Comparison of ENCODE assay signal across 24 mouse cellular contexts in the genomic region with DNA sequence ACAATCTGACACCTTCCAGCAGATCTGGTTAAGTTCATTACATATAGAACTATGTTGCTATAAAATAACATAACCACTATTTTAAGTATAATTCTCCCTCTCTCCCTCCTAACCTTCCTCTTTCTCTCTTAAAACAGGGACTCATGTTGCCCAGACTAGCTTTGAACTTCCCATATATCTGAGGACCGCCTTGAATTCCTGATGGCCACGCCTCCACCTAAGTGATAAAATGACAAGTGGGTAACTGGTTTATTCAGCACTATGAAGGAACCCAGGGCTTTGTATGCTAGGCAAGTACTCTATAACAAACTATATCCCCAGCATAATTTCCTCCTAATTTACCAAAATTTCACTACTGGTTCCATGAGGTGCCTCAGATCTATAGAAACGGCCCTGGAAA.
DNase-seq lines count a peak whose midpoint lies in the region; ATAC-seq and TF ChIP-seq lines count a peak whose summit lies in the region.
"Had no signal": no experiment of that assay in that cellular context is flagged by ENCODE, and none has a peak within 500 bp of the region (broad histone marks: within the 10 kb centered on the region; RNA-seq: fewer than 3 reads in every experiment).

No protein-coding gene starts in this region.

- H3K27me3 ChIP-seq in intestine, embryonic 15.5 days (replicated peaks), result no peaks in the 10 kb centered on the region
- H3K27me3 ChIP-seq in intestine, postnatal 0 days (replicated peaks; ENCODE audit: control insufficient read depth, insufficient read depth, low read length), result no peaks in the 10 kb centered on the region
- H3K27me3 ChIP-seq in MEL (ENCODE audit: control insufficient read depth in 1 of 2, insufficient read depth in 2 of 2, low read length in 2 of 2), result no peaks in the 10 kb centered on the region
- H3K27me3 ChIP-seq: CH12.LX, Patski had no signal

- no peak overlapping the region for H3K4me3 ChIP-seq in gastrocnemius, adult 2 months
- no peak overlapping the region for H3K4me3 ChIP-seq in intestine, embryonic 15.5 days (replicated peaks)
- no peak overlapping the region for H3K4me3 ChIP-seq in intestine, postnatal 0 days (ENCODE audit: low read depth, low read length)
- no peak overlapping the region for H3K4me3 ChIP-seq in MEL (ENCODE audit: control insufficient read depth in 1 of 2, insufficient read depth in 1 of 2, low read depth in 2 of 2, low read length in 2 of 2)

- TF ChIP-seq RAD21 in MEL (IDR thresholded peaks at IDR 0.05; ENCODE audit: low read depth, low read length), result no peak

- H3K4me2 ChIP-seq in intestine, embryonic 15.5 days (replicated peaks), result no peak overlapping the region
- no peak overlapping the region for H3K4me2 ChIP-seq in intestine, postnatal 0 days (replicated peaks; ENCODE audit: low read depth)

- H3K9me3 ChIP-seq in intestine, embryonic 15.5 days, result no peaks in the 10 kb centered on the region
- H3K9me3 ChIP-seq in intestine, postnatal 0 days (ENCODE audit: control insufficient read depth), result no peaks in the 10 kb centered on the region
- no peaks in the 10 kb centered on the region for H3K9me3 ChIP-seq in MEL (replicated peaks; ENCODE audit: insufficient read depth, low read length)
- H3K9me3 ChIP-seq: G1E had no signal

- TF ChIP-seq POLR2A in MEL (IDR thresholded peaks at IDR 0.05; ENCODE audit: control insufficient read depth in 1 of 2, insufficient read depth in 1 of 2, low read depth in 1 of 2, low read length in 2 of 2, poor library complexity in 1 of 2), result no peak

- WGBS in intestine, embryonic 15.5 days, result 83% methylated on average over 3 of the region's 3 CpGs
- 65% methylated on average over 3 of the region's 3 CpGs for WGBS in intestine, postnatal 0 days

- H3K27ac ChIP-seq in gastrocnemius, adult 2 months, result peak overlapping the region; percentile 81
- no peak overlapping the region for H3K27ac ChIP-seq in intestine, embryonic 15.5 days
- no peak overlapping the region for H3K27ac ChIP-seq in intestine, postnatal 0 days (ENCODE audit: low read depth, low read length)
- H3K27ac ChIP-seq in MEL (ENCODE audit: control insufficient read depth, low read depth, low read length), result no peak overlapping the region

- peak; percentile 58; the same call in 1 of the 2 replicates for ATAC-seq in intestine, embryonic 15.5 days
- no peak for ATAC-seq in intestine, postnatal 0 days
- ATAC-seq: activated CD4-positive, CD25-positive, alpha-beta regulatory T cell, adult 4 months; CD4-positive, CD25-positive, alpha-beta regulatory T cell, adult 4 months; Patski had no signal

- H3K79me2 ChIP-seq in MEL (ENCODE audit: control insufficient read depth, insufficient read depth, low read length, poor library complexity), result no peaks in the 10 kb centered on the region

- no peak for DNase-seq in gastrocnemius, adult 2 months
- no peak for DNase-seq in gastrocnemius, adult 18-20 months (ENCODE audit: low spot score)
- DNase-seq in MEL (ENCODE audit: low read depth, low spot score) (peak; percentile 55), MEL-GATA-1-ER (ENCODE audit: extremely low read depth, low read depth) (peak; percentile 13)
- no peak for DNase-seq in ovary, postnatal 14 days (ENCODE audit: low spot score)
- DNase-seq in lung, postnatal 10 days, result no peak
- DNase-seq: adrenal gland, adult 2 months; adrenal gland, adult 8-10 months; adrenal gland, postnatal 10 days; adrenal gland, postnatal 14 days; adrenal gland, postnatal 25 days; adrenal gland, postnatal 36 days; B cell, adult 2 months; cerebellum, adult 11 months; cerebellum, adult 11-12 months; cerebellum, adult 18-20 months; cerebellum, adult 2 months had no signal

- TF ChIP-seq CTCF in gastrocnemius, adult 2 months (IDR thresholded peaks at IDR 0.05), result no peak
- no peak for TF ChIP-seq CTCF in intestine, postnatal 0 days (IDR thresholded peaks at IDR 0.05; ENCODE audit: low read depth)
- TF ChIP-seq CTCF in MEL (IDR thresholded peaks at IDR 0.05 in 2 of 3, conservative IDR thresholded peaks at IDR 0.05 in 1 of 3; ENCODE audit: control insufficient read depth in 1 of 3, insufficient read depth in 1 of 3, low read depth in 2 of 3, low read length in 3 of 3, poor library complexity in 1 of 3, severe bottlenecking in 1 of 3), result no peak

- no peaks in the 10 kb centered on the region; the same call in 1 of the 2 replicates for H3K36me3 ChIP-seq in intestine, embryonic 15.5 days
- no peaks in the 10 kb centered on the region for H3K36me3 ChIP-seq in intestine, postnatal 0 days (ENCODE audit: control insufficient read depth, insufficient read depth)
- H3K36me3 ChIP-seq in MEL (ENCODE audit: control insufficient read depth in 1 of 2, insufficient read depth in 2 of 2, low read length in 2 of 2), result no peaks in the 10 kb centered on the region

- no peaks in the 10 kb centered on the region for H3K4me1 ChIP-seq in intestine, embryonic 15.5 days (replicated peaks)
- H3K4me1 ChIP-seq in intestine, postnatal 0 days (replicated peaks; ENCODE audit: control insufficient read depth, insufficient read depth, low read length), result no peaks in the 10 kb centered on the region
- no peaks in the 10 kb centered on the region; a peak in 1 of 4 replicates for H3K4me1 ChIP-seq in MEL (ENCODE audit: control insufficient read depth in 1 of 2, insufficient read depth in 2 of 2, low read length in 2 of 2)

- TF ChIP-seq EP300 in MEL (IDR thresholded peaks at IDR 0.05; ENCODE audit: low read depth in 1 of 2, low read length in 2 of 2), result no peak

- H3K9ac ChIP-seq in intestine, embryonic 15.5 days, result no peak overlapping the region
- no peak overlapping the region for H3K9ac ChIP-seq in intestine, postnatal 0 days (ENCODE audit: low read depth, low read length)
- H3K9ac ChIP-seq in MEL (ENCODE audit: control insufficient read depth, low read depth, low read length, poor library complexity, severe bottlenecking), result no peak overlapping the region

- intact Hi-C loops in gastrocnemius, adult 2 months (cut with DNase I), result no loop called here

TF ChIP-seq in MEL, 35 proteins besides CTCF, POLR2A, EP300 and RAD21:
- TF ChIP-seq UBTF (IDR thresholded peaks at IDR 0.05; ENCODE audit: borderline replicate concordance, insufficient read depth, low read depth, low read length), result no peak
- no peak for TF ChIP-seq NELFE (IDR thresholded peaks at IDR 0.05; ENCODE audit: low read depth, low read length)
- TF ChIP-seq SIN3A (IDR thresholded peaks at IDR 0.05; ENCODE audit: low read length), result no peak
- no peak for TF ChIP-seq MYC (IDR thresholded peaks at IDR 0.05; ENCODE audit: low read depth, low read length)
- no peak for TF ChIP-seq GATA1 (IDR thresholded peaks at IDR 0.05; ENCODE audit: low read depth, low read length)
- TF ChIP-seq MAZ (IDR thresholded peaks at IDR 0.05; ENCODE audit: low read depth, low read length), result no peak
- no peak for TF ChIP-seq CHD2 (IDR thresholded peaks at IDR 0.05; ENCODE audit: low read length)

Comparison
In these comparisons a context has a peak if more than half of its experiments do, and no peak if none do; other contexts are left out.
1. DNase-seq: peak in MEL (single experiment) and MEL-GATA-1-ER (single experiment); none in gastrocnemius, adult 2 months (single experiment), gastrocnemius, adult 18-20 months (single experiment), ovary, postnatal 14 days (single experiment) and lung, postnatal 10 days (single experiment).